Mouse (Mus musculus): Measurements from ENCODE around the gene Grin2a. TPM values are rescaled to one million over a fixed set of nuclear protein-coding genes. Genes with fewer than 3 reads are reported as not detected.

Gene Grin2a
- polyA plus RNA-seq, 1 experiment, result 0.05 TPM

DNA sequence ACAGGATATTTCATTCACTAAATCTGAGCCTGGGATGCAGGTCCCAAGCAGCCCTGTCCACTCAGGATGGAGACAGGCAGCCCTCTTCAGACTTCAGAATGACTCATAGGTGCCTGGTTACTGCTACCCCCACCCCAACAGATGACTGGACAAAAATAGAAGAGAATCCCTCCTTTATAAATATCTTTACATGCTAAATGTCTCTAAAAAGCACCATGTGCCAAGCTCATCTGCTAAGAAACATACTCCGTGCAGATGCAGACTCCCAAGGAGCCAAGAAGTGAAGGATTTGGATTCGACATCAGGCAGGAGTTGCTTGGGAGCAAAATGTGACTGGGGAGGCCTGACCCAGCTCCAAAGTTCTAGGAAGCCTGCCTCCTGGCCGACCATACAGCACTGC lies 46.1 kb downstream of the Grin2a start:
- TF ChIP-seq POLR2A (IDR thresholded peaks at IDR 0.05; ENCODE audit: control insufficient read depth, extremely low read depth, insufficient read depth, low read length, poor library complexity) (no peak), CTCF (IDR thresholded peaks at IDR 0.05; ENCODE audit: borderline replicate concordance, control insufficient read depth, extremely low read depth, insufficient read depth, low read length, poor library complexity) (no peak)
- WGBS, result 86% methylated on average over 3 of the region's 3 CpGs

DNA sequence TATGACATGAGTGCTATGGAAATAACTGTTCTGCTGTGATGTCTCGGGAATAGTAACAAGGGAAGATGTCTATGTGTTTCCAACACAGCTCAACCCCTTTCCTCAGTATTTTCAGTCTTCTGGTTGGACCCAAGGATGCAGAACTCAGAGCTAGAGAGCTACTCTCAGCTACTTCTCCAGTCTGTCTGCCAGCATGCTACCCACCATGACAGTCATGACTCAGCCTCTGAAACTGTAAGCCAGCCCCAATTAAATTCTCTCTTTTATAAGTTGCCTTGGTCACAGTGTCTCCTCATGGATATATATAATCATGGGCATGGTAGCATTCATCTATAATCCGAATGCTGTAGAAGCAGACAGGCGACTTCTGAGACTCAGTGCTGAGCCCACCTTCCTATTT lies 47.9 kb downstream of the Grin2a start:
- WGBS, result 85% methylated on average over 3 of the region's 3 CpGs

More for the DNA sequence above, 46.1 kb downstream of the Grin2a start:
- Histone ChIP-seq H3K4me1 (replicated peaks; ENCODE audit: control insufficient read depth, insufficient read depth, low read length) (no peaks in the 10 kb centered on the region), H3K27me3 (ENCODE audit: control insufficient read depth, insufficient read depth, low read length) (no peaks in the 10 kb centered on the region), H3K27ac (ENCODE audit: control insufficient read depth, insufficient read depth, low read length) (no peak overlapping the region), H3K4me3 (ENCODE audit: control insufficient read depth, insufficient read depth, low read length) (no peak overlapping the region), H3K36me3 (ENCODE audit: control insufficient read depth, insufficient read depth, low read length) (no peaks in the 10 kb centered on the region)
- DNase-seq, result no peak

DNA sequence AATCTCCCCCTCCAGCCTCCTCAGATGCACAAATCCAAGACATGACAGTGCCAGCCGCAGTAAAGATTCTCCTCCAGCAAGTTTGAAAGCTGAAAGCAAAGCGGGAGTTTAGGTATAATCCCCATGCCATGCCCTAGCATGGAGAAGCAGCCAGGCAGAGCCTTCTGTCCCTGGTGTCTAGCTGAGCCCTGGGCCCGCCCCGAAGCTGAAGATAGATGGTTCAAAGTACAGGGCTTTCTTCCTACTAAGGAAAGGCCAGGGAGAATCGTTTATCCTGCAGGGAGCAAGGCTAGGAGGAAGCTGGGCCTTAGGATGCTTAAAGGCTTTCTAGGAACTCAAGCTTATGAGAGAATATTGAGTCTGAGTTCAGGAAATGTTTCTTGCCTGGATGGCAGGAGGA lies 50.5 kb downstream of the Grin2a start:
- H3K36me3 ChIP-seq (ENCODE audit: control insufficient read depth, insufficient read depth, low read length), result no peaks in the 10 kb centered on the region

More for the DNA sequence above, 47.9 kb downstream of the Grin2a start:
- Histone ChIP-seq H3K36me3 (ENCODE audit: control insufficient read depth, insufficient read depth, low read length) (no peaks in the 10 kb centered on the region), H3K27me3 (ENCODE audit: control insufficient read depth, insufficient read depth, low read length) (no peaks in the 10 kb centered on the region), H3K4me1 (replicated peaks; ENCODE audit: control insufficient read depth, insufficient read depth, low read length) (no peaks in the 10 kb centered on the region), H3K4me3 (ENCODE audit: control insufficient read depth, insufficient read depth, low read length) (no peak overlapping the region), H3K27ac (ENCODE audit: control insufficient read depth, insufficient read depth, low read length) (no peak overlapping the region)
- DNase-seq, result no peak
- TF ChIP-seq CTCF (IDR thresholded peaks at IDR 0.05; ENCODE audit: borderline replicate concordance, control insufficient read depth, extremely low read depth, insufficient read depth, low read length, poor library complexity), result no peak
- TF ChIP-seq POLR2A (IDR thresholded peaks at IDR 0.05; ENCODE audit: control insufficient read depth, extremely low read depth, insufficient read depth, low read length, poor library complexity), result no peak

DNA sequence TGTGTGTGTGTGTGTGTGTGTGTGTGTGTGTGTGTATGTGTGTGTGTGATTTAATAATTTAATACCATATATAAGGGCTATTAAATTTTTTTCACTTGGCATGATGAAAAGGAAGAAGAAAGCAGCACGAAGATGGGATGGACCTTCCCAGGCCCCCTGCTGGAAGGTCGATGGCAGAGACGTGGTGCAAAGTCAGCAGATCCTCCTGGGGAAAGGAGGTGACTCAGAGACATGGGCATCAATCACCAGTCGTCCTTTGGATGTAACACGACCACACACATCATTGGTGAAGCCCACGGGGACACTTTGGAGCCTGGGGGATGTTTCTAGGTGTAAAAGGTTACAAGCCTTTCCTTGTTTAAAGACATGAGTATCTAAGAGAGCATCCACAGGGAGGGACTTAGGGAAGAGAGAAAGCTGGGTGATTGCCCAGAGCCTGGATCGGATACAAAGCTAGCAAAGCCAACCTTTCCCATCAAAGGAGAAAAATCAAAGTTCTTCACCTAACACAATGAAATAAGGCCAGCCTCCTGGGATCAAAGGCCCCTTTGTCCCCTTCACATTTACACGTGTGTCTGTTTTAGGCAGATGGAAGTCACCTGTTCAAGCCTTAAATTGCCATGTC lies 53.9 kb downstream of the Grin2a start:
- Histone ChIP-seq H3K36me3 (ENCODE audit: control insufficient read depth, insufficient read depth, low read length) (no peaks in the 10 kb centered on the region), H3K27ac (ENCODE audit: control insufficient read depth, insufficient read depth, low read length) (no peak overlapping the region), H3K4me3 (ENCODE audit: control insufficient read depth, insufficient read depth, low read length) (no peak overlapping the region), H3K4me1 (replicated peaks; ENCODE audit: control insufficient read depth, insufficient read depth, low read length) (no peaks in the 10 kb centered on the region), H3K27me3 (ENCODE audit: control insufficient read depth, insufficient read depth, low read length) (no peaks in the 10 kb centered on the region)
- DNase-seq, result no peak
- TF ChIP-seq POLR2A (IDR thresholded peaks at IDR 0.05; ENCODE audit: control insufficient read depth, extremely low read depth, insufficient read depth, low read length, poor library complexity), result no peak
- 43% methylated on average over 8 of the region's 8 CpGs for WGBS

More for the DNA sequence above, 50.5 kb downstream of the Grin2a start:
- no peaks in the 10 kb centered on the region for H3K27me3 ChIP-seq (ENCODE audit: control insufficient read depth, insufficient read depth, low read length)
- TF ChIP-seq POLR2A (IDR thresholded peaks at IDR 0.05; ENCODE audit: control insufficient read depth, extremely low read depth, insufficient read depth, low read length, poor library complexity) (no peak), CTCF (IDR thresholded peaks at IDR 0.05; ENCODE audit: borderline replicate concordance, control insufficient read depth, extremely low read depth, insufficient read depth, low read length, poor library complexity) (no peak)
- no peak overlapping the region for H3K4me3 ChIP-seq (ENCODE audit: control insufficient read depth, insufficient read depth, low read length)
- H3K4me1 ChIP-seq (replicated peaks; ENCODE audit: control insufficient read depth, insufficient read depth, low read length), result no peaks in the 10 kb centered on the region
- H3K27ac ChIP-seq (ENCODE audit: control insufficient read depth, insufficient read depth, low read length), result no peak overlapping the region
- WGBS, result 78% methylated on average over 5 of the region's 5 CpGs
- no peak for DNase-seq

DNA sequence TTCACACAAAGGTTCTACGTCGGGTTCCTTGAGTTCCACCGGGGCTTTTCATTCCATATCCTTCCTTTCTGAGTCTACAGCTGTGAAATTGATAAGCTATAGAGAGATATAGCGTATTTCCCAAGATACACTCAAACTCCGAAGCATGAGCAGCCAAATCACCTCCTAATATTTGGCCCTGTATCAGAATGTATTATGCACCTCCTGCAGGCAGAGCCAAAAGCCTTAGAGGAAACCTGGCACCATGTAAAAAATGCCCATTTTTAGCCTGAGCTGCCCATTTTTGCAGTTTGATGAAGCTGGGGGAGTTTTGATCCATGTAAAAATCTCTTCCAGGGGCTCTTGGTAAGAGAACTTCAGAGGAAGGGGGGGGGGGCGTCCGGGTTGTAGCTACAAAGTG lies 54.6 kb downstream of the Grin2a start:
- TF ChIP-seq CTCF (IDR thresholded peaks at IDR 0.05; ENCODE audit: borderline replicate concordance, control insufficient read depth, extremely low read depth, insufficient read depth, low read length, poor library complexity), result no peak
- no peak for TF ChIP-seq POLR2A (IDR thresholded peaks at IDR 0.05; ENCODE audit: control insufficient read depth, extremely low read depth, insufficient read depth, low read length, poor library complexity)
- Histone ChIP-seq H3K4me3 (ENCODE audit: control insufficient read depth, insufficient read depth, low read length) (no peak overlapping the region), H3K27ac (ENCODE audit: control insufficient read depth, insufficient read depth, low read length) (no peak overlapping the region), H3K4me1 (replicated peaks; ENCODE audit: control insufficient read depth, insufficient read depth, low read length) (no peaks in the 10 kb centered on the region), H3K27me3 (ENCODE audit: control insufficient read depth, insufficient read depth, low read length) (no peaks in the 10 kb centered on the region), H3K36me3 (ENCODE audit: control insufficient read depth, insufficient read depth, low read length) (no peaks in the 10 kb centered on the region)
- WGBS, result 90% methylated on average over 7 of the region's 7 CpGs
- no peak for DNase-seq

DNA sequence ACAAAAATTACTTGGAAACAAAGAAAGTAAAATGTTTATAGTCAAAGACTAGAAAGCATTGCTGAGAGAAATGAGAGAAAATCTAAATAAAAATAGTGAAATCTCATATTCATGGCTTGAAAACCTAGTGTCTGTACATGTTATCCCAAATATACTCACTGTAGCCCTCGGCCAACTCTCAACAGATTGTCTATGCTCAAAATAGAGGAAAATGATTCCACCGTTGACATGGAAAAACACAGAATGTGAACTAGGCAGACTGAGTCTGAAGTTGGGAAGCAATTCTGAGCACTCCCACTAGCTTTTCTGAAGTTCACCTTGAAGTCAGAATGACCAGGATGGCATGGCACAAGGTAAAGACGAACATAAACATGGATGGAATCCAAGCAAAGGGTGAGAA lies 84.7 kb downstream of the Grin2a start:
- TF ChIP-seq CTCF (IDR thresholded peaks at IDR 0.05; ENCODE audit: borderline replicate concordance, control insufficient read depth, extremely low read depth, insufficient read depth, low read length, poor library complexity) (no peak), POLR2A (IDR thresholded peaks at IDR 0.05; ENCODE audit: control insufficient read depth, extremely low read depth, insufficient read depth, low read length, poor library complexity) (no peak)
- Histone ChIP-seq H3K36me3 (ENCODE audit: control insufficient read depth, insufficient read depth, low read length) (no peaks in the 10 kb centered on the region), H3K4me3 (ENCODE audit: control insufficient read depth, insufficient read depth, low read length) (no peak overlapping the region), H3K27ac (ENCODE audit: control insufficient read depth, insufficient read depth, low read length) (no peak overlapping the region), H3K4me1 (replicated peaks; ENCODE audit: control insufficient read depth, insufficient read depth, low read length) (no peaks in the 10 kb centered on the region), H3K27me3 (ENCODE audit: control insufficient read depth, insufficient read depth, low read length) (no peaks in the 10 kb centered on the region)
- 84% methylated on average over 3 of the region's 3 CpGs for WGBS
- DNase-seq, result no peak

DNA sequence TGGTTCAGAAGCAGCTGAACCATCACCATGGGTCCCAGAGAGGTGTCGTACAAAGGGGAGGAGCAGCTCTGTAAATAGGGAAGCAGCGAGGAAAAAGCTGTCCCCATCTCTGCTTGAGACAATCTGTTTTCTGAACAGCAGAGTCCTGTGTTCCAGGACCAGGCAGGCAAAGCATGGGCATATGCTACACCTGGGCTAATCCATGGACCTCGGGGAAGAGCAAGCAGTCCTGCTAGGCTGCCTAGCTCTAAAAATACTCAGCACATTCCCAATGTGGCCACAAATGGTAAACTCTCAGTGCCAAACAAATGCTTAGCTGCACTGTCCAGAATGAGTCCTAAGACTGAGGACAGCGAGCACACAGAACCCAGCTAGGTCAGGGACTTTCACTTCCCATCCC lies 86.1 kb downstream of the Grin2a start:
- TF ChIP-seq CTCF (IDR thresholded peaks at IDR 0.05; ENCODE audit: borderline replicate concordance, control insufficient read depth, extremely low read depth, insufficient read depth, low read length, poor library complexity), result no peak
- TF ChIP-seq POLR2A (IDR thresholded peaks at IDR 0.05; ENCODE audit: control insufficient read depth, extremely low read depth, insufficient read depth, low read length, poor library complexity), result no peak
- no peaks in the 10 kb centered on the region for H3K36me3 ChIP-seq (ENCODE audit: control insufficient read depth, insufficient read depth, low read length)
- no peak for DNase-seq
- no peak overlapping the region for H3K27ac ChIP-seq (ENCODE audit: control insufficient read depth, insufficient read depth, low read length)
- no peak overlapping the region for H3K4me3 ChIP-seq (ENCODE audit: control insufficient read depth, insufficient read depth, low read length)
- no peaks in the 10 kb centered on the region for H3K4me1 ChIP-seq (replicated peaks; ENCODE audit: control insufficient read depth, insufficient read depth, low read length)
- H3K27me3 ChIP-seq (ENCODE audit: control insufficient read depth, insufficient read depth, low read length), result no peaks in the 10 kb centered on the region
- WGBS, result 85% methylated on average over 4 of the region's 4 CpGs
